23 mouse cellular contexts compared by ENCODE assay signal in genomic region chr9:8054831-8055230, GRCm38 (mm10). TPM values are rescaled to one million over a fixed set of nuclear protein-coding genes. Genes with fewer than 3 reads are reported as not detected.
DNase-seq lines count a peak whose midpoint lies in the region; ATAC-seq and TF ChIP-seq lines count a peak whose summit lies in the region.
"Had no signal": no experiment of that assay in that cellular context is flagged by ENCODE, and none has a peak within 500 bp of the region (broad histone marks: within the 10 kb centered on the region; RNA-seq: fewer than 3 reads in every experiment).

No protein-coding gene starts in this region.

- WGBS in lung, embryonic 14.5 days, result 6% methylated on average over 1 of the region's 1 CpGs
- 3% methylated on average over 1 of the region's 1 CpGs for WGBS in intestine, embryonic 14.5 days
- WGBS in forebrain, embryonic 15.5 days, result 74% methylated on average over 1 of the region's 1 CpGs

- no peak for TF ChIP-seq CTCF in lung, embryonic 14.5 days (IDR thresholded peaks at IDR 0.05; ENCODE audit: low read depth)

- H3K4me3 ChIP-seq in lung, embryonic 14.5 days (ENCODE audit: low read depth, low read length), result no peak overlapping the region
- no peak overlapping the region for H3K4me3 ChIP-seq in intestine, embryonic 14.5 days (ENCODE audit: low read depth, low read length)
- no peak overlapping the region for H3K4me3 ChIP-seq in forebrain, embryonic 15.5 days
- H3K4me3 ChIP-seq: embryonic facial prominence, embryonic 13.5 days; forebrain, embryonic 10.5 days; heart, embryonic 13.5 days; hindbrain, embryonic 15.5 days; lung, embryonic 15.5 days; midbrain, embryonic 12.5 days; neural tube, embryonic 12.5 days had no signal

- H3K27ac ChIP-seq in lung, embryonic 14.5 days (ENCODE audit: low read depth), result no peak overlapping the region
- H3K27ac ChIP-seq in intestine, embryonic 14.5 days (ENCODE audit: low read depth), result no peak overlapping the region
- H3K27ac ChIP-seq in forebrain, embryonic 15.5 days (replicated peaks), result no peak overlapping the region
- H3K27ac ChIP-seq: embryonic facial prominence, embryonic 13.5 days; forebrain, embryonic 10.5 days; heart, embryonic 13.5 days; hindbrain, embryonic 15.5 days; lung, embryonic 15.5 days; macrophage; midbrain, embryonic 12.5 days; neural tube, embryonic 12.5 days had no signal

- H3K4me1 ChIP-seq in lung, embryonic 14.5 days (ENCODE audit: insufficient read depth), result no peaks in the 10 kb centered on the region
- H3K4me1 ChIP-seq in intestine, embryonic 14.5 days (replicated peaks; ENCODE audit: control insufficient read depth, insufficient read depth, low read length), result peaks cover 9% of the 10 kb centered on the region; the same call in 1 of the 2 replicates
- no peaks in the 10 kb centered on the region for H3K4me1 ChIP-seq in forebrain, embryonic 15.5 days
- H3K4me1 ChIP-seq: embryonic facial prominence, embryonic 13.5 days; forebrain, embryonic 10.5 days; hindbrain, embryonic 15.5 days; lung, embryonic 15.5 days; midbrain, embryonic 12.5 days; neural tube, embryonic 12.5 days had no signal

- no peaks in the 10 kb centered on the region for H3K27me3 ChIP-seq in lung, embryonic 14.5 days (ENCODE audit: insufficient read depth, low read length)
- H3K27me3 ChIP-seq in intestine, embryonic 14.5 days (replicated peaks; ENCODE audit: control insufficient read depth, insufficient read depth, low read length), result no peaks in the 10 kb centered on the region
- H3K27me3 ChIP-seq in forebrain, embryonic 15.5 days, result no peaks in the 10 kb centered on the region
- H3K27me3 ChIP-seq: embryonic facial prominence, embryonic 13.5 days; heart, embryonic 13.5 days; hindbrain, embryonic 15.5 days; lung, embryonic 15.5 days; midbrain, embryonic 12.5 days; neural tube, embryonic 12.5 days had no signal

- no peaks in the 10 kb centered on the region for H3K9me3 ChIP-seq in lung, embryonic 14.5 days (ENCODE audit: low read depth, low read length)
- no peaks in the 10 kb centered on the region for H3K9me3 ChIP-seq in intestine, embryonic 14.5 days (ENCODE audit: control insufficient read depth, low read length)
- no peaks in the 10 kb centered on the region for H3K9me3 ChIP-seq in forebrain, embryonic 15.5 days
- H3K9me3 ChIP-seq: embryonic facial prominence, embryonic 13.5 days; forebrain, embryonic 10.5 days; heart, embryonic 13.5 days; hindbrain, embryonic 15.5 days; lung, embryonic 15.5 days; midbrain, embryonic 12.5 days; neural tube, embryonic 12.5 days had no signal

- H3K9ac ChIP-seq in lung, embryonic 14.5 days, result no peak overlapping the region
- no peak overlapping the region for H3K9ac ChIP-seq in intestine, embryonic 14.5 days (ENCODE audit: low read length)
- no peak overlapping the region for H3K9ac ChIP-seq in forebrain, embryonic 15.5 days (replicated peaks)
- H3K9ac ChIP-seq: embryonic facial prominence, embryonic 13.5 days; heart, embryonic 13.5 days; hindbrain, embryonic 15.5 days; lung, embryonic 15.5 days; midbrain, embryonic 12.5 days; neural tube, embryonic 12.5 days had no signal

- no peak overlapping the region for H3K4me2 ChIP-seq in lung, embryonic 14.5 days
- H3K4me2 ChIP-seq in intestine, embryonic 14.5 days (ENCODE audit: low read length), result 0 out of 2 replicates have a peak overlapping the region, but pooled peaks have one; percentile 0
- H3K4me2 ChIP-seq in forebrain, embryonic 15.5 days (replicated peaks), result no peak overlapping the region
- H3K4me2 ChIP-seq: embryonic facial prominence, embryonic 13.5 days; heart, embryonic 13.5 days; hindbrain, embryonic 15.5 days; liver, embryonic 11.5 days; lung, embryonic 15.5 days; midbrain, embryonic 12.5 days; neural tube, embryonic 12.5 days had no signal

- peak; percentile 10 for DNase-seq in lung, embryonic 14.5 days
- DNase-seq in lung, adult 18-20 months, result no peak
- DNase-seq in NIH3T3 (ENCODE audit: low read depth), result peak; percentile 12
- DNase-seq in intestine, embryonic 14.5 days (ENCODE audit: low spot score), result no peak
- peak; percentile 11 for DNase-seq in yolk sac, embryonic 10.5 days (ENCODE audit: low spot score)
- no peak for DNase-seq in right cerebral cortex, postnatal 14 days
- DNase-seq: adrenal gland, postnatal 36 days; cerebellum, adult 8-10 months; kidney, adult 18-20 months; kidney, postnatal 25 days; left cerebral cortex, postnatal 4 days; right cerebral cortex, adult 18-20 months; thymus, postnatal 36 days had no signal

- no peaks in the 10 kb centered on the region for H3K36me3 ChIP-seq in lung, embryonic 14.5 days (ENCODE audit: insufficient read depth)
- no peaks in the 10 kb centered on the region for H3K36me3 ChIP-seq in intestine, embryonic 14.5 days (ENCODE audit: control insufficient read depth, insufficient read depth, low read length)
- no peaks in the 10 kb centered on the region for H3K36me3 ChIP-seq in forebrain, embryonic 15.5 days
- H3K36me3 ChIP-seq: embryonic facial prominence, embryonic 13.5 days; forebrain, embryonic 10.5 days; heart, embryonic 13.5 days; hindbrain, embryonic 15.5 days; lung, embryonic 15.5 days; midbrain, embryonic 12.5 days; neural tube, embryonic 12.5 days had no signal

- ATAC-seq in lung, embryonic 14.5 days (ENCODE audit: insufficient read depth), result no peak
- peak; percentile 70 for ATAC-seq in intestine, embryonic 14.5 days (replicated peaks; ENCODE audit: low FRiP score, low TSS enrichment, low read depth)
- ATAC-seq in forebrain, embryonic 15.5 days (replicated peaks), result no peak

RNA-seq across cellular contexts. Expression of gene Cfap300, which starts 12.2 kb away (rescaled TPM):
- polyA plus RNA-seq in lung, embryonic 14.5 days (2014; fragmentation: Nextera tagmentation; extraction: Ambion mirVana), result 10.8 and 13.0 TPM in 2 replicates
- 9.5 and 12.3 TPM in 2 replicates for polyA plus RNA-seq in intestine, embryonic 14.5 days (2014; fragmentation: Nextera tagmentation; extraction: Ambion mirVana)
- 13.8 and 16.5 TPM in 2 replicates for polyA plus RNA-seq in forebrain, embryonic 15.5 days (2015; fragmentation: Nextera tagmentation; extraction: Ambion mirVana)
- polyA plus RNA-seq: macrophage had no signal

RNA-seq across cellular contexts. Expression of gene Yap1, which starts 50.4 kb away (rescaled TPM):
- 37.7 and 42.0 TPM in 2 replicates for polyA plus RNA-seq in lung, embryonic 14.5 days (2014; fragmentation: Nextera tagmentation; extraction: Ambion mirVana)
- 29.3 and 30.9 TPM in 2 replicates for polyA plus RNA-seq in intestine, embryonic 14.5 days (2014; fragmentation: Nextera tagmentation; extraction: Ambion mirVana)
- polyA plus RNA-seq in forebrain, embryonic 15.5 days (2015; fragmentation: Nextera tagmentation; extraction: Ambion mirVana), result 8.9 and 9.0 TPM in 2 replicates

Comparison
In these comparisons a context has a peak if more than half of its experiments do, and no peak if none do; other contexts are left out.
1. DNase-seq: peak in lung, embryonic 14.5 days (single experiment), NIH3T3 (single experiment) and yolk sac, embryonic 10.5 days (single experiment); none in lung, adult 18-20 months (0 of 2), intestine, embryonic 14.5 days (single experiment) and right cerebral cortex, postnatal 14 days (single experiment).